Mouse (Mus musculus) ES-Bruce4 (cell line): ENCODE measurements around the gene Cpsf7.

Source experiments
- CTCF ChIP-seq: IDR thresholded peaks from one replicate; pipeline ENCODE4 v1.8.1; 2011; ENCODE audit warnings: low read depth, low read length
- EP300 ChIP-seq: IDR thresholded peaks from 2 replicates; pipeline ENCODE4 v1.6.1; 2011; ENCODE audit warnings: low read depth, low read length; ENCODE audit not compliant: insufficient read depth
- POLR2A ChIP-seq: IDR thresholded peaks from one replicate; pipeline ENCODE4 v1.8.1; 2011; ENCODE audit warnings: low read length; ENCODE audit not compliant: insufficient read depth

DNA sequence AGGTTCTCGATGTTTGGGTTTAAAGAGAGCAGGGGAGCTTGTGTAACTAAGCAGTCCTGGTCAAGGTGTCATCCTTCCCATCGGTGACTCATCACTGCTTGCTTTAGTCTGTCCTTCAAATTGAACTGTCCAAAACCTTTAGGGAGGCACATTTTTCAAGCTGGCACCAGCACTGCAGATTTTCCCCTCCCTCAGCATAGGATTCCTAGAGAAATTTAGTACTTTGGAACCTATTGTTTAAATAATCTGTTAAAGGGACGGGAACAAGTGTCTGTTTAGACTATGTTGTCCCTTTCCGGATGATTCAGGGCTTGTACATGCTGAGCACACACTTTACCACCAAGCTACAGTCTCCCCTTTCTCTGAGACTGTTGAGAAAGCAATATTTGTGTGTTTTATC is 40.2 kb downstream of the Cpsf7 start:
- TF ChIP-seq CTCF = no peak
- TF ChIP-seq POLR2A = no peak
- no peak for TF ChIP-seq EP300
